Mouse (Mus musculus): ENCODE results near the gene Dnaja4. TPM values are rescaled to one million over a fixed set of nuclear protein-coding genes. Genes with fewer than 3 reads are reported as not detected.

The Dnaja4 gene
- total and polyA plus RNA-seq, 3 experiments = 39.1 to 85.5 (median 81.9) TPM

GRCm38 (mm10) chr9:54734639-54735252 lies 36.1 kb downstream of the Dnaja4 start:
- no peak for DNase-seq
- H3K4me1 ChIP-seq (ENCODE audit: control insufficient read depth, insufficient read depth, low read length) = no peaks in the 10 kb centered on the region
- H3K27ac ChIP-seq = peak overlapping the region; percentile 6; the same call in 1 of the 2 replicates
- H3K79me2 ChIP-seq (replicated peaks; ENCODE audit: control insufficient read depth, insufficient read depth, low read length) = no peaks in the 10 kb centered on the region; the same call in 1 of the 2 replicates
- TF ChIP-seq CTCF (IDR thresholded peaks at IDR 0.05) (no peak), EP300 (IDR thresholded peaks at IDR 0.05; ENCODE audit: insufficient read depth, low read depth, low read length) (no peak)
- WGBS = 19% methylated on average over 11 of the region's 11 CpGs
- H3K4me3 ChIP-seq = peak overlapping the region; percentile 86
- H3K36me3 ChIP-seq (ENCODE audit: control insufficient read depth, insufficient read depth, low read length) = peaks cover 5% of the 10 kb centered on the region; the same call in 1 of the 2 replicates
- intact Hi-C loops (cut with DNase I) = loop anchor here (2.0 to 5.0 kb wide), 2 partner anchors 34 to 373 kb away; no protein-coding TSS in a partner anchor
- H3K27me3 ChIP-seq (ENCODE audit: control insufficient read depth, insufficient read depth, low read length) = no peaks in the 10 kb centered on the region
- H3K9ac ChIP-seq (ENCODE audit: low read depth, low read length) = no peak overlapping the region

GRCm38 (mm10) chr9:54736284-54736701 lies 37.6 kb downstream of the Dnaja4 start:
- Histone ChIP-seq H3K27ac (no peak overlapping the region), H3K4me1 (ENCODE audit: control insufficient read depth, insufficient read depth, low read length) (no peaks in the 10 kb centered on the region), H3K79me2 (replicated peaks; ENCODE audit: control insufficient read depth, insufficient read depth, low read length) (no peaks in the 10 kb centered on the region; the same call in 1 of the 2 replicates), H3K27me3 (ENCODE audit: control insufficient read depth, insufficient read depth, low read length) (no peaks in the 10 kb centered on the region), H3K4me3 (no peak overlapping the region), H3K9ac (ENCODE audit: low read depth, low read length) (peak overlapping the region; percentile 48; the same call in 1 of the 2 replicates), H3K36me3 (ENCODE audit: control insufficient read depth, insufficient read depth, low read length) (peaks cover 5% of the 10 kb centered on the region; the same call in 1 of the 2 replicates)
- TF ChIP-seq EP300 (IDR thresholded peaks at IDR 0.05; ENCODE audit: insufficient read depth, low read depth, low read length) (no peak), CTCF (IDR thresholded peaks at IDR 0.05) (peak; percentile 74), POLR2A (IDR thresholded peaks at IDR 0.05; ENCODE audit: insufficient read depth, low read depth, low read length) (no peak)
- peak in 1 of 2 experiments; percentile 24 for DNase-seq
- intact Hi-C loops (cut with DNase I) = loop anchor here (5.0 kb wide), 1 partner anchor 371 kb away; no protein-coding TSS in a partner anchor
- 13% methylated on average over 9 of the region's 9 CpGs for WGBS

- H3K27me3 ChIP-seq (ENCODE audit: control insufficient read depth, insufficient read depth, low read length) = no peaks in the 10 kb centered on the region
- DNase-seq = peak; percentile 32 to 45
- H3K36me3 ChIP-seq (ENCODE audit: control insufficient read depth, insufficient read depth, low read length) = peaks cover 4% of the 10 kb centered on the region; the same call in 1 of the 2 replicates
- H3K9ac ChIP-seq (ENCODE audit: low read depth, low read length) = no peak overlapping the region
- TF ChIP-seq EP300 (IDR thresholded peaks at IDR 0.05; ENCODE audit: insufficient read depth, low read depth, low read length) = no peak
- peak; percentile 71 for TF ChIP-seq CTCF (IDR thresholded peaks at IDR 0.05)
- no peak overlapping the region for H3K27ac ChIP-seq
- WGBS = 21% methylated on average over 3 of the region's 3 CpGs
- H3K4me1 ChIP-seq (ENCODE audit: control insufficient read depth, insufficient read depth, low read length) = no peaks in the 10 kb centered on the region
- intact Hi-C loops (cut with DNase I) = loop anchor here (1.0 to 5.0 kb wide), 2 partner anchors 83 to 369 kb away; no protein-coding TSS in a partner anchor
- H3K4me3 ChIP-seq = no peak overlapping the region
- H3K79me2 ChIP-seq (replicated peaks; ENCODE audit: control insufficient read depth, insufficient read depth, low read length) = no peaks in the 10 kb centered on the region
Observed at GRCm38 (mm10) chr9:54738376-54738775, 39.7 kb downstream of the Dnaja4 start.

GRCm38 (mm10) chr9:54743891-54744290 lies 45.2 kb downstream of the Dnaja4 start:
- Histone ChIP-seq H3K4me3 (no peak overlapping the region), H3K79me2 (replicated peaks; ENCODE audit: control insufficient read depth, insufficient read depth, low read length) (no peaks in the 10 kb centered on the region), H3K4me1 (ENCODE audit: control insufficient read depth, insufficient read depth, low read length) (no peaks in the 10 kb centered on the region), H3K9ac (ENCODE audit: low read depth, low read length) (no peak overlapping the region), H3K27ac (no peak overlapping the region), H3K27me3 (ENCODE audit: control insufficient read depth, insufficient read depth, low read length) (no peaks in the 10 kb centered on the region), H3K36me3 (ENCODE audit: control insufficient read depth, insufficient read depth, low read length) (no peaks in the 10 kb centered on the region)
- DNase-seq = no peak
- WGBS = 50% methylated on average over 4 of the region's 4 CpGs
- TF ChIP-seq CTCF (IDR thresholded peaks at IDR 0.05) (no peak), POLR2A (IDR thresholded peaks at IDR 0.05; ENCODE audit: insufficient read depth, low read depth, low read length) (no peak), EP300 (IDR thresholded peaks at IDR 0.05; ENCODE audit: insufficient read depth, low read depth, low read length) (no peak)
- intact Hi-C loops (cut with DNase I) = no loop called here

- Histone ChIP-seq H3K9ac (ENCODE audit: low read depth, low read length) (no peak overlapping the region), H3K36me3 (ENCODE audit: control insufficient read depth, insufficient read depth, low read length) (no peaks in the 10 kb centered on the region), H3K4me1 (ENCODE audit: control insufficient read depth, insufficient read depth, low read length) (no peaks in the 10 kb centered on the region), H3K4me3 (no peak overlapping the region), H3K79me2 (replicated peaks; ENCODE audit: control insufficient read depth, insufficient read depth, low read length) (no peaks in the 10 kb centered on the region), H3K27ac (no peak overlapping the region), H3K27me3 (ENCODE audit: control insufficient read depth, insufficient read depth, low read length) (no peaks in the 10 kb centered on the region)
- WGBS = 78% methylated on average over 13 of the region's 13 CpGs
- intact Hi-C loops (cut with DNase I) = no loop called here
- TF ChIP-seq CTCF (IDR thresholded peaks at IDR 0.05) (no peak), EP300 (IDR thresholded peaks at IDR 0.05; ENCODE audit: insufficient read depth, low read depth, low read length) (no peak), POLR2A (IDR thresholded peaks at IDR 0.05; ENCODE audit: insufficient read depth, low read depth, low read length) (no peak)
- DNase-seq = no peak
Observed at GRCm38 (mm10) chr9:54745740-54746370, 47.2 kb downstream of the Dnaja4 start.
